Mouse (Mus musculus) left cerebral cortex, adult 2 months (tissue): ENCODE results near the gene Afg3l1. TPM values are rescaled to one million over a fixed set of nuclear protein-coding genes. Genes with fewer than 3 reads are reported as not detected.
"Not testable (repeated sequence)": the region's sequence is repeated elsewhere in the genome, so short reads cannot be mapped to it uniquely, and the experiment has no call there.

Experiments
- DNase-seq, 2 experiments: peaks; one replicate each; pipeline ENCODE4 v3.0.0; 2021 to 2022; ENCODE audit warnings: low spot score in 2 of 2, mixed read lengths in 1 of 2; ENCODE audit errors: extremely low spot score in 1 of 2
- H3K27ac ChIP-seq: fragments of 200-600 bp; 2 replicates; pipeline ENCODE4 v1.8.1; 2022
- H3K4me3 ChIP-seq: fragments of 200-600 bp; 2 replicates; pipeline ENCODE4 v1.8.1; 2022
- CTCF ChIP-seq: fragments of 200-600 bp; IDR thresholded peaks from 2 replicates; pipeline ENCODE4 v1.8.1; 2022; ENCODE audit warnings: antibody characterized with exemption, mild to moderate bottlenecking, moderate library complexity
- intact Hi-C: fragments of 180-260 bp; cut with DNase I; formaldehyde crosslinking; loops from one replicate; pipeline ENCODE4 v1.15.1; 2025
- long read RNA-seq, 2 experiments: library from polyadenylated mRNA; stranded (forward); transcript quantifications; one replicate each; pipeline ENCODE4 v2.0.0; 2021; ENCODE audit warnings: borderline mapping rate in 2 of 2
- total RNA-seq, 2 experiments: library from RNA; stranded (reverse); gene quantifications; 2 replicates each; pipeline ENCODE4 v1.2.3; 2021

Gene Afg3l1
- total RNA-seq: 10 to 100 TPM; 26.3 to 31.1 TPM
- long read RNA-seq, experiment 1, full-length matches to known transcripts: 42 of 51 reads
- long read RNA-seq, experiment 1, partial matches to known transcripts: 5 of 51 reads
- long read RNA-seq, experiment 1, other reads (novel, unspliced or antisense): 4 of 51 reads
- long read RNA-seq, experiment 2, full-length matches to known transcripts: 44 of 51 reads
- long read RNA-seq, experiment 2, partial matches to known transcripts: 3 of 51 reads
- long read RNA-seq, experiment 2, other reads (novel, unspliced or antisense): 4 of 51 reads

GRCm38 (mm10) chr8:123477737-123478258 is at the start of gene Afg3l1:
TSS of gene Afg3l1 (plus strand) at chr8:123477903.
- intact Hi-C loops: loop anchor here (5.0 kb wide), 1 partner anchor 35 kb away; no protein-coding TSS in a partner anchor

DNA sequence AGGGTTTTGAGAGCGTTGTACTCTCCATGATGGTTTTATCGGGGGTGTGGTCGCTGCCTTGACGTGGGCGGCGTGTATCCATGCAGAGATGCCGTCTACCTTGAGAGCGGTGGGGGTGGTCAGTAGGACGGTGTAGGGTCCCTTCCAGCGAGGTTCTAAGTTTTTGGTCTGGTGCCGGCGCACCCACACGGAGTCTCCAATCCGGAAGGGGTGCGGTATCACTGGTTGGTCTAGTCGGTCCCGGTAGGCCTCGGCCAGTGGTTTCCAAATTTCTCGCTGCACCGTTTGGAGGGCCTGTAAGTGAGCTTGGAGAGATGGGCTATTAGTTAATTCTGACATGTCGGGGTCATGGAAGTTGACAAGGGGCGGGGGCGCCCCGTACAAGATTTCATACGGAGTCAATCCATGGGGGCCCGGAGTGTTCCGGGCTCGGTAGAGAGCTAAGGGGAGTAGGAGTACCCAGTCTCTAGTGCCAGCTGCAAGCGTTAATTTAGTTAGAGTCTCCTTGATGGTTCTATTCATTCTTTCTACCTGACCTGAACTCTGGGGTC is 49.3 kb upstream of the Afg3l1 start:
- no peak overlapping the region for H3K4me3 ChIP-seq
- intact Hi-C loops: no loop called here
- no peak for TF ChIP-seq CTCF
- no peak for DNase-seq
- H3K27ac ChIP-seq: no peak overlapping the region

More at GRCm38 (mm10) chr8:123477737-123478258, at the start of gene Afg3l1:
- peak within 1 kb of the TSS; percentile 98 for H3K27ac ChIP-seq
- peak; percentile 92 to 93 for DNase-seq
- no peak for TF ChIP-seq CTCF
- H3K4me3 ChIP-seq: peak within 1 kb of the TSS; percentile 97

DNA sequence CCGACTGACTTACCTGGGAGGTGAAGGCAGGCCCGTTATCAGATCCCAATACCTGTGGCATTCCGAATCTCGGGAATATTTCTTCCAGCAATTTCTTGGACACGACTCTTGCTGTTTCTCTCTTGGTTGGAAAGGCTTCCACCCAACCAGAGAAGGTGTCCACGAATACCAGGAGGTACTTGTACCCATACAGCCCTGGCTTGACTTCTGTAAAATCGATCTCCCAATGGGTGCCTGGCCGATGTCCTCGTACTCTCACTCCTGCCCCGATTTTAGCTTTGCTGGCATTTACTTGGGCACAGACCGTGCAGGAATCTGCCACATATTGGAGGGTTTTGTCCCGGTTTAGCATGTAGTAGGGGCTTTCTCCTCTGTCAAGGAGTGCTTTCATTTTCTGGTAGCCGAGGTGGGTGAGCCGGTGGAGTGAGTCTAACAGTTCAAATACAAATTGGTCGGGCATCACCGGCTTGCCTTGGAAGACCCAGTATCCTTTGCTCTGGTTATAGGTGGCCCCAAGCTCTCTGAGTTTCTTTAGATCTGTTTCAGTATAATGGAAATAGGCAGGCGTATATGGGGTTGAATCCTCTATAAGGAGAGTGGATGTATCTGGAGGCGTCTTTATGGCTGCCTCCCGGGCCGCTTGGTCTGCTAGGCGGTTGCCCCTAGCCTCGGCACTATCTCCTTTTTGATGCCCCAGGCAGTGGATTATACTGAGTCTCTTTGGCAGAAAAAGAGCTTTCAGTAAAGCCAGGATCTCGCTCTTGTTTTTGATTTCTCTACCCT is 48.6 kb upstream of the Afg3l1 start:
- H3K4me3 ChIP-seq: no peak overlapping the region
- no peak for TF ChIP-seq CTCF
- H3K27ac ChIP-seq: no peak overlapping the region
- DNase-seq: no peak
- intact Hi-C loops: no loop called here

DNA sequence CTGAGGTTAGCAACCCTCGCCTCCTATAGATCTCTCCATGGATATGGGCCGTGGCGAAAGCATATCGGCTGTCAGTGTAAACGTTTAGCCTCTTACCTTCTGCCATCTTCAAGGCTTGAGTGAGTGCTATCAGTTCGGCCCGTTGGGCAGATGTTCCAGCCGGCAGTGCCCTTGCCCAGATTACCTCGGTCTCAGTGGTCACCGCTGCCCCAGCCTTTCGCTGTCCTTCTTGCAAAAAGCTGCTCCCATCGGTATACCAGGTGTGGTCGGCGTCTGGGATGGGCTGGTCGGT is 48.0 kb upstream of the Afg3l1 start:
- DNase-seq, intact Hi-C loops, H3K4me3 ChIP-seq, H3K27ac ChIP-seq: not testable (repeated sequence)

- intact Hi-C loops, H3K4me3 ChIP-seq, DNase-seq, H3K27ac ChIP-seq: not testable (repeated sequence)
These were observed 46.8 kb upstream of the Afg3l1 start for GRCm38 (mm10) chr8:123430936-123431335.

DNA sequence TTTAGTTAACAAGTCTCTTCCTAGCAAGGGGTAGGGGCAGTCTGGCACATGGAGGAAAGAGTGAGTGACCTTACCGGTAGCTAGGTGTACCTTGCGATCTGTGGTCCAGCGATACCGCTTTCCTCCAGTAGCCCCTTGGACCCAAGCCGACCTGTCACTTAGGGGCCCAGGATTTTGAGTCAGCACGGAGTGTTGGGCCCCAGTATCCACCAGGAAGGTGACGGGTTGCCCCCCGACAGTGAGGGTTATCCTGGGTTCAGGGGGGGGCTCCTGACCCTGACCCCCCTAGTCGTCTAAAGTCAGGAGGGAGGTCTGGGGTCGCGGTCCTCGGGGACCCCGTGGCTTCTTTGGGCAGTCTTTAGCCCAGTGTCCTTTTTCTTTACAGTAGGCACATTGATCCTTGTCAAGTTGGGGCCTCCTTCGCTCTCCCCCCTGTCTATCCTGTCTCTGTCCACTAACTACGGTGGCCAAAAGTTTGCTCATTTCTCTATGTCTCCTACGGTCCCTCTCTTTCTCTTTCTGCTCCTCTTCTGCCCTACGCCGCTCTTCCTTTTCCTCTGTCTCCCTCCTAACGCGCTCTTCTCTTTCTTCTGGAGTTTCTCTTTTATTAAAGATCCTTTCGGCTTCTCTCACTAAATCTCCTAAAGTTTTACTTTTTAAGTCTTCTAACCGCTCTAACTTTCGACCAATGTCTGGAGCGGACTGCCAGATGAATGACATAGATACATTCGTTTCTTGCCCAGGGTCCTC is 45.9 kb upstream of the Afg3l1 start:
- Histone ChIP-seq H3K27ac (no peak overlapping the region), H3K4me3 (no peak overlapping the region)
- no peak for DNase-seq
- TF ChIP-seq CTCF: no peak
- intact Hi-C loops: no loop called here

GRCm38 (mm10) chr8:123432381-123432780 is 45.3 kb upstream of the Afg3l1 start:
- no peak for DNase-seq
- no peak overlapping the region for H3K27ac ChIP-seq
- H3K4me3 ChIP-seq: no peak overlapping the region
- intact Hi-C loops: no loop called here
- TF ChIP-seq CTCF: no peak

DNA sequence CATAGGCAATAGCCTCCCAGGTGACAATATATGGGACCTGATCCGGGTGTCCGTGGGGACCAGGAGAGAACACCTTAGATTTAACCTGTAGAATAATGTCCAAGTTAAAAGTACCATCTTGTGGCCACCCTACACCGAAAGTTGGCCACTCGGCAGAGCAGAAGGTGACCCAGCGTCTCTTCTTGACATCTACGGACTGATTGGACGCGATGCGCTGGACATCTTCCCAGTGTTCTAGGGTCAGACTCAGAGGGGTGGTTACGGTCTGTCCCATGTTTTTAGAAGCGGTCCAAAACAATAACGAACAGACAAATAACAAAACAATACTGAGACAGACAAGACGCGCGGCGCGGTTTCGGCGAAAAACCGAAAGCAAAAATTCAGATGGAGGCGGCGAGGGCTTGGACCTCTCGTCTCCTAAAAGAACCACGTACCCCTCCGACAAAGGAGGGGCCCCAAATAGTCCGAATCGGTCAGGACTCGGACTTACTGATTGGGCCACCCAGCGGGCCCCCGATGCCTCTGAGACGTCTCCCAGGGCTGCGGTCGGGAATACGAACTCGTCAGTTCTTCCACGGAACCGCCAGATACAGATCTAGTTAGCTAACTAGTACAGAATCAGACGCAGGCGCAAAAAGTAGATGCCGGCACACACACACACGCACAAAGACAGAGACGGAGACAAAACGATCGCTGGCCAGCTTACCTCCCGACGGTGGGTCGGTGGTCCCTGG is 44.3 kb upstream of the Afg3l1 start:
- intact Hi-C loops, H3K4me3 ChIP-seq, DNase-seq: not testable (repeated sequence)

GRCm38 (mm10) chr8:123441788-123442187 is 35.9 kb upstream of the Afg3l1 start:
- Histone ChIP-seq H3K27ac (no peak overlapping the region), H3K4me3 (no peak overlapping the region)
- intact Hi-C loops: loop anchor here (2.0 to 5.0 kb wide), 2 partner anchors 36 to 69 kb away; partner anchors contain the start of genes Afg3l1 and Tcf25
- TF ChIP-seq CTCF: no peak
- no peak for DNase-seq

More for the DNA sequence above, 44.3 kb upstream of the Afg3l1 start:
- not testable (repeated sequence) for H3K27ac ChIP-seq

- DNase-seq: no peak
- intact Hi-C loops: loop anchor here (2.0 to 5.0 kb wide), 2 partner anchors 35 to 70 kb away; partner anchors contain the start of genes Afg3l1 and Tcf25
- Histone ChIP-seq H3K27ac (no peak overlapping the region; the same call in 1 of the 2 replicates), H3K4me3 (peak overlapping the region; percentile 90; the same call in 1 of the 2 replicates)
- TF ChIP-seq CTCF: no peak
These were observed 35.4 kb upstream of the Afg3l1 start for GRCm38 (mm10) chr8:123442351-123442750.
